Mouse (Mus musculus) myocyte (in vitro differentiated cells): ENCODE measurements around the gene Dnajb1. TPM values are rescaled to one million over a fixed set of nuclear protein-coding genes. Genes with fewer than 3 reads are reported as not detected.

Experiments used
- H3K27me3 ChIP-seq: one replicate; pipeline ENCODE4 v1.6.1; 2011; ENCODE audit not compliant: control insufficient read depth, insufficient read depth, insufficient read length
- H3K36me3 ChIP-seq: one replicate; pipeline ENCODE4 v1.6.1; 2011; ENCODE audit not compliant: control insufficient read depth, insufficient read depth
- H3K4me2 ChIP-seq: one replicate; pipeline ENCODE4 v1.6.1; 2011; ENCODE audit warnings: low read depth, control low read depth
- H3K4me3 ChIP-seq: one replicate; pipeline ENCODE4 v1.5.1; 2011; ENCODE audit warnings: mild to moderate bottlenecking, control low read depth, moderate library complexity
- H3K79me2 ChIP-seq: one replicate; pipeline ENCODE4 v1.6.1; 2011; ENCODE audit not compliant: control insufficient read depth, insufficient read depth
- H3ac ChIP-seq: one replicate; pipeline ENCODE4 v1.6.1; 2011; ENCODE audit not compliant: control insufficient read depth, insufficient read length
- CEBPB ChIP-seq: IDR thresholded peaks from 2 replicates; pipeline ENCODE4 v1.6.1; 2011; ENCODE audit warnings: mild to moderate bottlenecking, moderate library complexity; ENCODE audit not compliant: poor library complexity, insufficient read depth, severe bottlenecking
- E2F4 ChIP-seq: IDR thresholded peaks from one replicate; pipeline ENCODE4 v1.6.1; 2011; ENCODE audit warnings: mild to moderate bottlenecking, control low read depth, moderate library complexity; ENCODE audit not compliant: insufficient read depth
- MAX ChIP-seq: IDR thresholded peaks from one replicate; pipeline ENCODE4 v1.6.1; 2011; ENCODE audit warnings: low read depth, mild to moderate bottlenecking, control low read depth
- MYOD1 ChIP-seq, 3 experiments: IDR thresholded peaks; one replicate each; pipeline ENCODE4 v1.6.1; 2011; ENCODE audit warnings: control low read depth in 2 of 3, low read depth in 2 of 3, mild to moderate bottlenecking in 2 of 3, moderate library complexity in 1 of 3; ENCODE audit not compliant: insufficient read length in 2 of 3, control insufficient read depth in 1 of 3
- MYOG ChIP-seq, 3 experiments: IDR thresholded peaks; one replicate each; pipeline ENCODE4 v1.6.1; 2011; ENCODE audit warnings: control low read depth in 2 of 3, low read depth in 2 of 3, mild to moderate bottlenecking in 2 of 3; ENCODE audit not compliant: insufficient read length in 2 of 3, control insufficient read depth in 1 of 3, insufficient read depth in 1 of 3
- POLR2A ChIP-seq: IDR thresholded peaks from one replicate; pipeline ENCODE4 v1.6.1; 2011; ENCODE audit warnings: low read depth, mild to moderate bottlenecking, control low read depth, moderate library complexity; ENCODE audit not compliant: insufficient read length
- POLR2AphosphoS2 ChIP-seq: IDR thresholded peaks from one replicate; pipeline ENCODE4 v1.6.1; 2011; ENCODE audit warnings: low read depth, control low read depth; ENCODE audit not compliant: insufficient read length
- REST ChIP-seq: IDR thresholded peaks from one replicate; pipeline ENCODE4 v1.6.1; 2011; ENCODE audit warnings: mild to moderate bottlenecking, control low read depth, moderate library complexity; ENCODE audit not compliant: insufficient read depth, insufficient read length
- SRF ChIP-seq: IDR thresholded peaks from one replicate; pipeline ENCODE4 v1.6.1; 2011; ENCODE audit warnings: low read depth; ENCODE audit not compliant: control insufficient read depth, insufficient read length
- TCF12 ChIP-seq: IDR thresholded peaks from one replicate; pipeline ENCODE4 v1.6.1; 2011; ENCODE audit warnings: mild to moderate bottlenecking, control low read depth; ENCODE audit not compliant: poor library complexity, insufficient read depth, severe bottlenecking
- TCF3 ChIP-seq: IDR thresholded peaks from one replicate; pipeline ENCODE4 v1.6.1; 2011; ENCODE audit warnings: low read depth, control low read depth; ENCODE audit not compliant: insufficient read length
- USF1 ChIP-seq: IDR thresholded peaks from one replicate; pipeline ENCODE4 v1.6.1; 2011; ENCODE audit warnings: low read depth, mild to moderate bottlenecking, control low read depth, moderate library complexity
- polyA plus RNA-seq: library from polyadenylated mRNA; unstranded; fragments of >200 nt; fragmentation: generic; extraction: Trizol; gene quantifications from one replicate; pipeline ENCODE4 v1.2.1, GENCODE M21; 2012; ENCODE audit warnings: missing spikeins

The Dnajb1 gene
- polyA plus RNA-seq: 17.7 TPM

GRCm38 (mm10) chr8:83607661-83608397 lies at the start of gene Dnajb1, which contains the start of gene Tecr:
Gene Dnajb1 (plus strand): TSS chr8:83608193.
Gene Tecr (minus strand): TSS chr8:83607971.
- H3K4me2 ChIP-seq: peak within 1 kb of the TSS; percentile 83
- no peaks in the 10 kb centered on the region for H3K27me3 ChIP-seq
- peak within 1 kb of the TSS; percentile 79 for H3ac ChIP-seq
- H3K36me3 ChIP-seq: peaks cover 5% of the 10 kb centered on the region
- peaks cover 32% of the 10 kb centered on the region for H3K79me2 ChIP-seq
- H3K4me3 ChIP-seq: peak within 1 kb of the TSS; percentile 80
- TF ChIP-seq REST: no peak
- peak; percentile 93 for TF ChIP-seq POLR2A
- peak in 2 of 3 experiments; percentile 71 to 72 for TF ChIP-seq MYOG (IDR thresholded peaks at IDR 0.05; ENCODE audit: control insufficient read depth in 1 of 3, insufficient read depth in 1 of 3, insufficient read length in 2 of 3, low read depth in 2 of 3)
- peak; percentile 40 for TF ChIP-seq E2F4
- TF ChIP-seq CEBPB: no peak
- peak in 2 of 3 experiments; percentile 54 to 70 for TF ChIP-seq MYOD1 (IDR thresholded peaks at IDR 0.05; ENCODE audit: control insufficient read depth in 1 of 3, insufficient read length in 2 of 3, low read depth in 2 of 3)
- no peak for TF ChIP-seq USF1
- peak; percentile 97 for TF ChIP-seq POLR2AphosphoS2
- TF ChIP-seq SRF: no peak
- no peak for TF ChIP-seq MAX
- no peak for TF ChIP-seq TCF12
- peak; percentile 38 for TF ChIP-seq TCF3

GRCm38 (mm10) chr8:83562669-83563068 lies 45.3 kb upstream of the Dnajb1 start:
- H3K4me2 ChIP-seq: no peak overlapping the region
- H3ac ChIP-seq: no peak overlapping the region
- no peak overlapping the region for H3K4me3 ChIP-seq
- peaks cover 9% of the 10 kb centered on the region for H3K79me2 ChIP-seq
- H3K27me3 ChIP-seq: peaks cover 6% of the 10 kb centered on the region
- TF ChIP-seq REST (no peak), E2F4 (no peak), USF1 (no peak), TCF12 (no peak), POLR2AphosphoS2 (no peak), MYOG (IDR thresholded peaks at IDR 0.05; ENCODE audit: control insufficient read depth in 1 of 3, insufficient read depth in 1 of 3, insufficient read length in 2 of 3, low read depth in 2 of 3) (no peak), MYOD1 (IDR thresholded peaks at IDR 0.05; ENCODE audit: control insufficient read depth in 1 of 3, insufficient read length in 2 of 3, low read depth in 2 of 3) (no peak), TCF3 (no peak)
- H3K36me3 ChIP-seq: no peaks in the 10 kb centered on the region

DNA sequence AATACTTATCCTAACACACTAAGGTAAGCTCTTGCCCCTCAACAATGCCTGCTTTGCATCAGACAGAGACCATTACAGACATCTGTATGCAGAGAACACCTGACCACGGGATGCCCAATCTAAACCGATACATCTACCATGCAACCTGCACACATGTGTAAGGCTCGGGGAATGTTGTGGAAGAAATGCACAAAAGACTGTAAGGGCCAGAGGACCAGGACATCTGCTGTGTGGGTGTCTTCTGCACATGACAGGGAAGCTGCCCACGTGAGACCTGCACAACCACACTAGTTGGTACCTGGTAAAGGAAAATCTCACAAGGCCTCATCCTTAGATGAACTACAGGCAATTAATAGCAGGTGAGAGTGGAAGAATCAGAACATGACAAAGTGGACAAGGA lies 44.7 kb upstream of the Dnajb1 start:
- Histone ChIP-seq H3K36me3 (no peaks in the 10 kb centered on the region), H3K27me3 (peaks cover 6% of the 10 kb centered on the region), H3K79me2 (peaks cover 11% of the 10 kb centered on the region), H3K4me2 (no peak overlapping the region), H3ac (no peak overlapping the region), H3K4me3 (no peak overlapping the region)
- TF ChIP-seq E2F4: no peak
- TF ChIP-seq CEBPB: no peak
- TF ChIP-seq REST: no peak
- no peak for TF ChIP-seq TCF12
- no peak for TF ChIP-seq USF1
- TF ChIP-seq TCF3: no peak
- TF ChIP-seq MYOD1 (IDR thresholded peaks at IDR 0.05; ENCODE audit: control insufficient read depth in 1 of 3, insufficient read length in 2 of 3, low read depth in 2 of 3): no peak
- no peak for TF ChIP-seq MAX
- TF ChIP-seq SRF: no peak
- TF ChIP-seq POLR2AphosphoS2: no peak
- no peak for TF ChIP-seq POLR2A
- TF ChIP-seq MYOG (IDR thresholded peaks at IDR 0.05; ENCODE audit: control insufficient read depth in 1 of 3, insufficient read depth in 1 of 3, insufficient read length in 2 of 3, low read depth in 2 of 3): no peak

GRCm38 (mm10) chr8:83565731-83566375 lies 42.1 kb upstream of the Dnajb1 start:
- no peaks in the 10 kb centered on the region for H3K36me3 ChIP-seq
- H3K4me3 ChIP-seq: peak overlapping the region; percentile 86
- peaks cover 16% of the 10 kb centered on the region for H3K79me2 ChIP-seq
- peak overlapping the region; percentile 65 for H3ac ChIP-seq
- TF ChIP-seq MYOD1 (IDR thresholded peaks at IDR 0.05; ENCODE audit: control insufficient read depth in 1 of 3, insufficient read length in 2 of 3, low read depth in 2 of 3): no peak
- TF ChIP-seq TCF3: no peak
- no peak for TF ChIP-seq MYOG (IDR thresholded peaks at IDR 0.05; ENCODE audit: control insufficient read depth in 1 of 3, insufficient read depth in 1 of 3, insufficient read length in 2 of 3, low read depth in 2 of 3)
- no peak for TF ChIP-seq POLR2A
- TF ChIP-seq TCF12: no peak
- no peak for TF ChIP-seq E2F4
- TF ChIP-seq SRF: no peak
- no peak for TF ChIP-seq MAX
- no peak for TF ChIP-seq USF1
- TF ChIP-seq CEBPB: no peak
- TF ChIP-seq REST: no peak
- no peak for TF ChIP-seq POLR2AphosphoS2
- H3K4me2 ChIP-seq: no peak overlapping the region
- peaks cover 6% of the 10 kb centered on the region for H3K27me3 ChIP-seq
